In genomic region chr2:35199971-35200897, GRCm38 (mm10) we compare ENCODE assay signal across 8 mouse cellular contexts. TPM values are rescaled to one million over a fixed set of nuclear protein-coding genes. Genes with fewer than 3 reads are reported as not detected.
A peak's percentile ranks its signal among the peaks of the same experiment; 100 is the strongest.
DNase-seq lines count a peak whose midpoint lies in the region; ATAC-seq and TF ChIP-seq lines count a peak whose summit lies in the region.

No protein-coding gene starts in this region.

- peaks cover 20% of the 10 kb centered on the region; the same call in 1 of the 2 replicates for H3K4me1 ChIP-seq in forebrain, embryonic 14.5 days (ENCODE audit: control insufficient read depth, insufficient read depth, low read length)
- peaks cover 3% of the 10 kb centered on the region; the same call in 1 of the 2 replicates for H3K4me1 ChIP-seq in hindbrain, embryonic 11.5 days (replicated peaks; ENCODE audit: control insufficient read depth, insufficient read depth, low read length)

- H3K27me3 ChIP-seq in forebrain, embryonic 14.5 days (replicated peaks; ENCODE audit: control insufficient read depth, insufficient read depth, low read length) = no peaks in the 10 kb centered on the region
- H3K27me3 ChIP-seq in hindbrain, embryonic 11.5 days (ENCODE audit: control insufficient read depth, insufficient read depth, low read length) = no peaks in the 10 kb centered on the region

- H3K79me2 ChIP-seq in macrophage (ENCODE audit: inconsistent target) = peaks cover 42% of the 10 kb centered on the region

- no peaks in the 10 kb centered on the region for H3K9me3 ChIP-seq in forebrain, embryonic 14.5 days (replicated peaks; ENCODE audit: control insufficient read depth, low read length)
- no peaks in the 10 kb centered on the region for H3K9me3 ChIP-seq in hindbrain, embryonic 11.5 days (ENCODE audit: control insufficient read depth, low read length)

- H3K9ac ChIP-seq in forebrain, embryonic 14.5 days (ENCODE audit: low read length) = peak overlapping the region; percentile 93
- H3K9ac ChIP-seq in hindbrain, embryonic 11.5 days (ENCODE audit: low read depth, low read length) = peak overlapping the region; percentile 100

- no peak for TF ChIP-seq CTCF in left cerebral cortex, adult 2 months (IDR thresholded peaks at IDR 0.05)

- H3K4me2 ChIP-seq in forebrain, embryonic 14.5 days (ENCODE audit: low read length) = peak overlapping the region; percentile 91
- peak overlapping the region; percentile 76 for H3K4me2 ChIP-seq in hindbrain, embryonic 11.5 days (replicated peaks; ENCODE audit: low read depth, low read length)

- no peaks in the 10 kb centered on the region for H3K36me3 ChIP-seq in forebrain, embryonic 14.5 days (ENCODE audit: control insufficient read depth, insufficient read depth, low read length)
- 0 out of 2 replicates have a peak, but pooled peaks cover 3% of the 10 kb centered on the region for H3K36me3 ChIP-seq in hindbrain, embryonic 11.5 days (ENCODE audit: control insufficient read depth, insufficient read depth, low read length)
- no peaks in the 10 kb centered on the region for H3K36me3 ChIP-seq in macrophage (ENCODE audit: inconsistent target)

- H3K4me3 ChIP-seq in forebrain, embryonic 14.5 days (ENCODE audit: low read depth, low read length) = peak overlapping the region; percentile 99
- peak overlapping the region; percentile 100 for H3K4me3 ChIP-seq in hindbrain, embryonic 11.5 days (ENCODE audit: low read depth, low read length)
- peak overlapping the region; percentile 92 for H3K4me3 ChIP-seq in left cerebral cortex, adult 2 months
- H3K4me3 ChIP-seq in macrophage (ENCODE audit: inconsistent target) = peak overlapping the region; percentile 78

- peak; percentile 72 to 89 for DNase-seq in adrenal gland, adult (ENCODE audit: inconsistent age in 2 of 2, low spot score in 1 of 2)
- DNase-seq in adrenal gland, adult 2 months = no peak
- peak; percentile 40 for DNase-seq in c-Kit-positive CD71-positive TER-119-negative erythroid progenitor cells, embryonic 14.5 days (ENCODE audit: low read depth)
- peak; percentile 44 for DNase-seq in forebrain, embryonic 14.5 days (ENCODE audit: low spot score)
- peak; percentile 53 for DNase-seq in hindbrain, embryonic 11.5 days (ENCODE audit: low spot score)
- peak; percentile 40 to 44 for DNase-seq in left cerebral cortex, adult 2 months (ENCODE audit: extremely low spot score in 1 of 2, low spot score in 2 of 2)
- peak; percentile 49 for DNase-seq in right cerebral cortex, postnatal 4 days

- ATAC-seq in forebrain, embryonic 14.5 days = peak; percentile 78
- peak; percentile 81 for ATAC-seq in hindbrain, embryonic 11.5 days (ENCODE audit: low FRiP score)

- peak overlapping the region; percentile 96 for H3K27ac ChIP-seq in forebrain, embryonic 14.5 days (ENCODE audit: low read depth, low read length)
- H3K27ac ChIP-seq in hindbrain, embryonic 11.5 days (ENCODE audit: low read depth, low read length) = peak overlapping the region; percentile 98
- H3K27ac ChIP-seq in left cerebral cortex, adult 2 months = peak overlapping the region; percentile 99
- H3K27ac ChIP-seq in macrophage = peak overlapping the region; percentile 84

- WGBS in forebrain, embryonic 14.5 days = under 1% methylated on average over 60 of the region's 90 CpGs
- under 1% methylated on average over 75 of the region's 90 CpGs for WGBS in hindbrain, embryonic 11.5 days
- under 1% methylated on average over 80 of the region's 90 CpGs for WGBS in macrophage (ENCODE audit: missing documents)

- intact Hi-C loops in left cerebral cortex, adult 2 months (cut with DNase I) = no loop called here

RNA-seq across cellular contexts. Expression of gene Rab14, which starts 0.7 kb away (rescaled TPM):
- total RNA-seq in adrenal gland, adult 2 months (2021) = 100 to 1,000 TPM; 209 to 246 TPM
- polyA plus RNA-seq in adrenal gland, adult 2 months (2012; rRNA removed) = 3,789 and 4,325 TPM in 2 replicates
- polyA plus RNA-seq in forebrain, embryonic 14.5 days (2014; fragmentation: Nextera tagmentation; extraction: Ambion mirVana) = 349 and 383 TPM in 2 replicates
- 297 and 327 TPM in 2 replicates for polyA plus RNA-seq in hindbrain, embryonic 11.5 days (2014; fragmentation: Nextera tagmentation; extraction: Ambion mirVana)
- total RNA-seq in left cerebral cortex, adult 2 months (2021) = 100 to 1,000 TPM; 219 to 229 TPM
- 100 to 1,000 TPM; 243 to 608 (median 477) TPM for total RNA-seq in macrophage (2018; cell fraction: chromatin; rRNA removed)
- total RNA-seq in macrophage (2018; cell fraction: cytosol; rRNA removed) = 100 to 1,000 TPM; 166 to 246 (median 212) TPM
- 100 to 1,000 TPM; 214 to 458 (median 297) TPM for total RNA-seq in macrophage (2018; cell fraction: nucleus; rRNA removed)
- polyA plus RNA-seq in macrophage (2018) = 185 to 231 TPM (median 186 TPM) in 3 replicates

RNA-seq across cellular contexts. Expression of gene Gsn, which starts 55.9 kb away (rescaled TPM):
- 1,000 to 10,000 TPM in 1 of 2 experiments, 100 to 1,000 TPM in 1; 335 to 1,033 TPM for total RNA-seq in adrenal gland, adult 2 months (2021)
- polyA plus RNA-seq in adrenal gland, adult 2 months (2012; rRNA removed) = 607 and 810 TPM in 2 replicates
- polyA plus RNA-seq in forebrain, embryonic 14.5 days (2014; fragmentation: Nextera tagmentation; extraction: Ambion mirVana) = 22.5 and 25.0 TPM in 2 replicates
- polyA plus RNA-seq in hindbrain, embryonic 11.5 days (2014; fragmentation: Nextera tagmentation; extraction: Ambion mirVana) = 39.9 and 40.2 TPM in 2 replicates
- total RNA-seq in left cerebral cortex, adult 2 months (2021) = 10 to 100 TPM; 37.6 to 38.2 TPM
- total RNA-seq in macrophage (2018; cell fraction: chromatin; rRNA removed) = 10 to 100 TPM in 23 of 26 experiments, 1 to 10 TPM in 3; 8.4 to 93.6 (median 29.9) TPM
- 100 to 1,000 TPM in 25 of 26 experiments, 10 to 100 TPM in 1; 99.7 to 189 (median 139) TPM for total RNA-seq in macrophage (2018; cell fraction: cytosol; rRNA removed)
- 100 to 1,000 TPM in 3 of 26 experiments, 10 to 100 TPM in 23; 39.9 to 143 (median 74.4) TPM for total RNA-seq in macrophage (2018; cell fraction: nucleus; rRNA removed)
- polyA plus RNA-seq in macrophage (2018) = 134 to 277 TPM (median 181 TPM) in 3 replicates
